Mouse (Mus musculus) CH12.LX (cell line): ENCODE results near the gene Entpd8. TPM values are rescaled to one million over a fixed set of nuclear protein-coding genes. Genes with fewer than 3 reads are reported as not detected.

Source experiments
- DNase-seq: peaks from one replicate; pipeline ENCODE4 v3.0.0-alpha.2; 2013; ENCODE audit errors: extremely low read depth
- H3K27ac ChIP-seq: 2 replicates; pipeline ENCODE4 v1.5.1; 2012; ENCODE audit warnings: low read depth, mild to moderate bottlenecking, control low read depth, moderate library complexity; ENCODE audit not compliant: insufficient read depth
- H3K27me3 ChIP-seq: replicated peaks from 2 replicates; pipeline ENCODE3; 2012; ENCODE audit warnings: inconsistent platforms
- H3K36me3 ChIP-seq, 2 experiments: replicated peaks in 1 of 2; 2 replicates each; pipeline versions ENCODE3 to v1.6.1; 2012; ENCODE audit warnings: inconsistent platforms in 1 of 2, low read length in 1 of 2, mild to moderate bottlenecking in 1 of 2, mixed read lengths in 1 of 2, moderate library complexity in 1 of 2; ENCODE audit not compliant: control insufficient read depth in 1 of 2, insufficient read depth in 1 of 2
- H3K4me1 ChIP-seq, 2 experiments: 2 replicates each; pipeline ENCODE4 v1.6.1; 2012; ENCODE audit warnings: inconsistent platforms in 1 of 2, moderate library complexity in 1 of 2; ENCODE audit not compliant: insufficient read depth in 2 of 2, control insufficient read depth in 1 of 2
- H3K4me2 ChIP-seq: 2 replicates; pipeline ENCODE4 v1.6.1; 2012; ENCODE audit warnings: low read depth, mild to moderate bottlenecking, control low read depth; ENCODE audit not compliant: poor library complexity, insufficient read depth, severe bottlenecking
- H3K4me3 ChIP-seq, 3 experiments: fragments of 150-350 bp in 1 of 3; sonication (generic) in 1 of 3; replicated peaks in 1 of 3; 2 replicates each; pipeline versions ENCODE3 to v1.5.1; 2011 to 2012; ENCODE audit warnings: low read depth in 2 of 3, low read length in 2 of 3, mild to moderate bottlenecking in 2 of 3, moderate library complexity in 2 of 3, control low read depth in 1 of 3, improper control_type of control experiment in 1 of 3, inconsistent platforms in 1 of 3, mixed read lengths in 1 of 3; ENCODE audit not compliant: poor library complexity in 1 of 3
- H3K79me2 ChIP-seq: replicated peaks from 2 replicates; pipeline ENCODE4 v1.6.1; 2012; ENCODE audit warnings: mild to moderate bottlenecking, moderate library complexity; ENCODE audit not compliant: control insufficient read depth, poor library complexity, insufficient read depth, severe bottlenecking; ENCODE audit errors: extremely low read depth
- H3K9ac ChIP-seq: 2 replicates; pipeline ENCODE4 v1.6.1; 2012; ENCODE audit warnings: low read depth, mild to moderate bottlenecking, control low read depth, moderate library complexity; ENCODE audit not compliant: insufficient read depth
- H3K9me3 ChIP-seq: replicated peaks from 2 replicates; pipeline ENCODE3; 2012; ENCODE audit warnings: low read length, inconsistent platforms, mixed read lengths
- BHLHE40 ChIP-seq: IDR thresholded peaks from 2 replicates; pipeline ENCODE4 v1.6.1; 2011; ENCODE audit warnings: mild to moderate bottlenecking, low read depth, low read length, improper control_type of control experiment
- CHD2 ChIP-seq: IDR thresholded peaks from 2 replicates; pipeline ENCODE4 v1.6.1; 2011; ENCODE audit warnings: low read length, improper control_type of control experiment
- E2F4 ChIP-seq: IDR thresholded peaks from 2 replicates; pipeline ENCODE4 v1.6.1; 2011; ENCODE audit warnings: low read depth, low read length, improper control_type of control experiment; ENCODE audit not compliant: insufficient replicate concordance
- ELF1 ChIP-seq: IDR thresholded peaks from 2 replicates; pipeline ENCODE4 v1.6.1; 2014; ENCODE audit warnings: low read depth, mild to moderate bottlenecking, inconsistent platforms, low read length, improper control_type of control experiment
- EP300 ChIP-seq: IDR thresholded peaks from 2 replicates; pipeline ENCODE4 v1.6.1; 2011; ENCODE audit warnings: low read length, improper control_type of control experiment
- ETS1 ChIP-seq: conservative IDR thresholded peaks from 2 replicates; pipeline ENCODE4 v1.6.1; 2012; ENCODE audit warnings: low read depth, mild to moderate bottlenecking, inconsistent platforms, low read length, improper control_type of control experiment, moderate library complexity
- IRF4 ChIP-seq: IDR thresholded peaks from 2 replicates; pipeline ENCODE4 v1.6.1; 2014; ENCODE audit warnings: low read depth, mild to moderate bottlenecking, inconsistent platforms, low read length, improper control_type of control experiment
- JUN ChIP-seq: IDR thresholded peaks from 2 replicates; pipeline ENCODE4 v1.6.1; 2011; ENCODE audit warnings: low read depth, mild to moderate bottlenecking, low read length, improper control_type of control experiment, moderate library complexity; ENCODE audit not compliant: insufficient read depth
- JUND ChIP-seq: conservative IDR thresholded peaks from 2 replicates; pipeline ENCODE4 v1.6.1; 2011; ENCODE audit warnings: low read depth, low read length, improper control_type of control experiment
- KAT2A ChIP-seq: IDR thresholded peaks from 2 replicates; pipeline ENCODE4 v1.6.1; 2012; ENCODE audit warnings: low read length, improper control_type of control experiment, inconsistent platforms; ENCODE audit not compliant: insufficient replicate concordance
- MAFK ChIP-seq: IDR thresholded peaks from 2 replicates; pipeline ENCODE4 v1.6.1; 2011; ENCODE audit warnings: low read length, improper control_type of control experiment; ENCODE audit not compliant: insufficient replicate concordance
- MAZ ChIP-seq: IDR thresholded peaks from 2 replicates; pipeline ENCODE4 v1.6.1; 2012; ENCODE audit warnings: low read depth, mild to moderate bottlenecking, inconsistent platforms, low read length, improper control_type of control experiment, moderate library complexity
- MYC ChIP-seq: IDR thresholded peaks from 2 replicates; pipeline ENCODE4 v1.6.1; 2011; ENCODE audit warnings: low read depth, mild to moderate bottlenecking, improper control_type of control experiment, low read length
- NRF1 ChIP-seq: IDR thresholded peaks from 2 replicates; pipeline ENCODE4 v1.6.1; 2014; ENCODE audit warnings: low read depth, mild to moderate bottlenecking, inconsistent platforms, low read length, improper control_type of control experiment, moderate library complexity
- PAX5 ChIP-seq: IDR thresholded peaks from 2 replicates; pipeline ENCODE4 v1.6.1; 2012; ENCODE audit warnings: low read length, inconsistent platforms, mixed read lengths
- POLR2AphosphoS2 ChIP-seq: IDR thresholded peaks from 2 replicates; pipeline ENCODE4 v1.6.1; 2011; ENCODE audit warnings: low read depth, low read length, improper control_type of control experiment
- SIN3A ChIP-seq: IDR thresholded peaks from 2 replicates; pipeline ENCODE4 v1.6.1; 2012; ENCODE audit warnings: low read length, improper control_type of control experiment, inconsistent platforms
- SMC3 ChIP-seq: IDR thresholded peaks from 2 replicates; pipeline ENCODE4 v1.6.1; 2011; ENCODE audit warnings: low read depth, low read length, improper control_type of control experiment
- TCF12 ChIP-seq: IDR thresholded peaks from 2 replicates; pipeline ENCODE4 v1.6.1; 2014; ENCODE audit warnings: low read depth, mild to moderate bottlenecking, inconsistent platforms, low read length, improper control_type of control experiment
- UBTF ChIP-seq: IDR thresholded peaks from 2 replicates; pipeline ENCODE4 v1.6.1; 2012; ENCODE audit warnings: low read depth, mild to moderate bottlenecking, inconsistent platforms, low read length, improper control_type of control experiment, moderate library complexity
- USF1 ChIP-seq: IDR thresholded peaks from 2 replicates; pipeline ENCODE4 v1.6.1; 2014; ENCODE audit warnings: low read depth, mild to moderate bottlenecking, inconsistent platforms, low read length, improper control_type of control experiment
- USF2 ChIP-seq: conservative IDR thresholded peaks from 2 replicates; pipeline ENCODE4 v1.6.1; 2011; ENCODE audit warnings: low read depth, low read length, improper control_type of control experiment
- ZKSCAN1 ChIP-seq: IDR thresholded peaks from 2 replicates; pipeline ENCODE4 v1.6.1; 2012; ENCODE audit warnings: low read depth, inconsistent platforms, low read length, improper control_type of control experiment, borderline replicate concordance
- ZMIZ1 ChIP-seq: IDR thresholded peaks from 2 replicates; pipeline ENCODE4 v1.6.1; 2012; ENCODE audit warnings: low read depth, mild to moderate bottlenecking, inconsistent platforms, low read length, improper control_type of control experiment
- ZNF384 ChIP-seq: IDR thresholded peaks from 2 replicates; pipeline ENCODE4 v1.6.1; 2012; ENCODE audit warnings: low read depth, low read length, improper control_type of control experiment, inconsistent platforms
- dilution Hi-C: fragments of 300-500 bp; cut with MboI; formaldehyde crosslinking; loops from 2 replicates; pipeline ENCODE4 v1.14.3; 2020; ENCODE audit warnings: low sequenced_read_pairs; ENCODE audit not compliant: extremely low pct_unique_long_range_greater_than_20kb, extremely low pct_ligation_motif_present
- in situ Hi-C: fragments of 300-500 bp; cut with MboI; formaldehyde crosslinking; loops from 3 replicates; pipeline ENCODE4 v1.14.3; 2019; ENCODE audit warnings: low sequenced_read_pairs, low pct_ligation_motif_present, low pct_unique_long_range_greater_than_20kb, mixed read lengths
- polyA plus RNA-seq: library from polyadenylated mRNA; unstranded; fragments of >175 nt; gene quantifications from 2 replicates; pipeline ENCODE4 v1.2.1, GENCODE M21; 2012; ENCODE audit warnings: low read depth; ENCODE audit not compliant: insufficient read length
- total RNA-seq, 2 experiments: library from RNA; depleted of rRNA; stranded (reverse); fragments of 300-350 nt in 1 of 2; fragments of >200 nt in 1 of 2; gene quantifications; 2 replicates each; pipeline ENCODE4 v1.2.3; 2012 to 2014

Gene Entpd8
- total and polyA plus RNA-seq, 3 experiments = not detected

GRCm38 (mm10) chr2:25115442-25115841 is 35.3 kb downstream of the Entpd8 start:
- no peak for TF ChIP-seq PAX5
- TF ChIP-seq SMC3 = peak; percentile 13
- no peak for TF ChIP-seq ZNF384
- TF ChIP-seq UBTF = no peak
- TF ChIP-seq USF2 = no peak
- TF ChIP-seq TCF12 = peak; percentile 75; the same call in 1 of the 2 replicates
- 0 out of 2 replicates have a peak, but pooled peaks have one; percentile 64 for TF ChIP-seq MYC
- peak; percentile 74 for TF ChIP-seq ETS1
- peak; percentile 63 for TF ChIP-seq EP300
- no peak for TF ChIP-seq POLR2AphosphoS2
- peak; percentile 84 for TF ChIP-seq CHD2
- no peak for TF ChIP-seq ZMIZ1
- TF ChIP-seq MAZ = 0 out of 2 replicates have a peak, but pooled peaks have one; percentile 56
- TF ChIP-seq USF1 = no peak
- no peak for TF ChIP-seq NRF1
- 0 out of 2 replicates have a peak, but pooled peaks have one; percentile 66 for TF ChIP-seq KAT2A
- TF ChIP-seq IRF4 = peak; percentile 59; the same call in 1 of the 2 replicates
- TF ChIP-seq JUND = peak; percentile 28; the same call in 1 of the 2 replicates
- TF ChIP-seq SIN3A = peak; percentile 49; the same call in 1 of the 2 replicates
- TF ChIP-seq JUN = 0 out of 2 replicates have a peak, but pooled peaks have one; percentile 5
- TF ChIP-seq ZKSCAN1 = no peak
- TF ChIP-seq BHLHE40 = peak; percentile 23
- no peak for TF ChIP-seq E2F4
- 0 out of 2 replicates have a peak, but pooled peaks have one; percentile 14 for TF ChIP-seq MAFK
- 0 out of 2 replicates have a peak, but pooled peaks have one; percentile 27 for TF ChIP-seq ELF1
- Histone ChIP-seq H3K4me2 (no peak overlapping the region), H3K9me3 (no peaks in the 10 kb centered on the region), H3K27ac (peak overlapping the region; percentile 22), H3K79me2 (no peaks in the 10 kb centered on the region), H3K9ac (no peak overlapping the region), H3K27me3 (no peaks in the 10 kb centered on the region), H3K4me1 (peaks cover 16 to 41% of the 10 kb centered on the region in 2 experiments), H3K4me3 (no peak overlapping the region), H3K36me3 (no peaks in the 10 kb centered on the region)
- DNase-seq = peak; percentile 89
- dilution Hi-C loops (no loop called here), in situ Hi-C loops (no loop called here)
